Mouse (Mus musculus) stomach, postnatal 0 days (tissue): ENCODE data around the gene Galm. TPM values are rescaled to one million over a fixed set of nuclear protein-coding genes. Genes with fewer than 3 reads are reported as not detected.

Source experiments
- ATAC-seq: fragments of 200-750 bp; cut with Nextera tagmentation; 2 replicates; pipeline ENCODE4 v1.8.0; 2017; ENCODE audit not compliant: low FRiP score, low TSS enrichment
- DNase-seq: peaks from one replicate; pipeline ENCODE4 v3.0.0-alpha.2; 2016; ENCODE audit warnings: low spot score
- H3K27ac ChIP-seq: fragments of 300-500 bp; sonication (generic); replicated peaks from 2 replicates; pipeline ENCODE4 v1.5.1; 2014; ENCODE audit warnings: mild to moderate bottlenecking, control low read depth
- H3K27me3 ChIP-seq: fragments of 300-500 bp; sonication (generic); 2 replicates; pipeline ENCODE4 v1.6.1; 2014; ENCODE audit warnings: low read length; ENCODE audit not compliant: control insufficient read depth, insufficient read depth
- H3K36me3 ChIP-seq: fragments of 300-500 bp; sonication (generic); 2 replicates; pipeline ENCODE4 v1.6.1; 2014; ENCODE audit warnings: low read length, mixed read lengths; ENCODE audit not compliant: control insufficient read depth, insufficient read depth
- H3K4me1 ChIP-seq: fragments of 300-500 bp; sonication (generic); replicated peaks from 2 replicates; pipeline ENCODE4 v1.6.1; 2014; ENCODE audit warnings: antibody characterized with exemption; ENCODE audit not compliant: control insufficient read depth, insufficient read depth
- H3K4me2 ChIP-seq: fragments of 300-500 bp; sonication (generic); replicated peaks from 2 replicates; pipeline ENCODE4 v1.6.1; 2014; ENCODE audit warnings: low read depth, mild to moderate bottlenecking, control low read depth, moderate library complexity
- H3K4me3 ChIP-seq: fragments of 300-500 bp; sonication (generic); 2 replicates; pipeline ENCODE4 v1.5.1; 2014; ENCODE audit warnings: low read depth, low read length, control low read depth
- H3K9ac ChIP-seq: fragments of 300-500 bp; sonication (generic); 2 replicates; pipeline ENCODE4 v1.6.1; 2014; ENCODE audit warnings: mild to moderate bottlenecking, low read length, control low read depth, mixed read lengths
- H3K9me3 ChIP-seq: fragments of 300-500 bp; sonication (generic); 2 replicates; pipeline ENCODE4 v1.6.1; 2016; ENCODE audit warnings: low read length; ENCODE audit not compliant: control insufficient read depth
- CTCF ChIP-seq: IDR thresholded peaks from 2 replicates; pipeline ENCODE4 v1.5.1; 2016; ENCODE audit warnings: antibody characterized with exemption, low read depth, mild to moderate bottlenecking, moderate library complexity
- EP300 ChIP-seq: optimal IDR thresholded peaks from 2 replicates; pipeline ENCODE3; 2016; ENCODE audit warnings: antibody characterized with exemption
- WGBS: fragments of 180-500 bp; shearing (Covaris S2); extraction: QIAGEN DNeasy Blood & Tissue Kit; methylation state at CpG from one replicate; pipeline ENCODE4 v1.1.7; 2014; 5-methylcytosine and 5-hydroxymethylcytosine counted together
- polyA plus RNA-seq: library from polyadenylated mRNA; unstranded; fragments of >200 nt; fragmentation: Nextera tagmentation; extraction: Ambion mirVana; gene quantifications from 2 replicates; pipeline ENCODE4 v1.2.1, GENCODE M21; 2015

Gene Galm
- polyA plus RNA-seq, 1 experiment from 2014 or later = 31.6 TPM

DNA sequence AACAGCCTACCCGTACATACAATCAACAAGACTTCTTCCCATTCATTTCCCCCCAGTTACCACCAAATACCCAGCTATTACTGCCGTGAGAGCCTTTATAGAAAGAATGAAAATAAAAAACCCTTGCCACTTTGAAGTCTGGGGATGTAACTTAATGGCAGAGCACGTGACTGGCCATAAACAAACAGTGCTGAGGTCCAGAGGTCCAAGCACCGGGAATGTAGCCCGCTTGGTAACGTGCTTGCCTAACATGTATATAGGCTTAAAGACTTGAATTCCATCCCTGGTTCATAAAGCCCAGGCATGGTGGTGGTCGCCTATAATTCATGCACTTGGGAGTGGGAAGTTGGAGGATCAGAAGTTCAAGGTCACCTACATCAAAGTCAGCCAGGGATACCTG is 4.6 kb downstream of the Galm start:
- Histone ChIP-seq H3K4me3 (no peak overlapping the region), H3K9ac (no peak overlapping the region), H3K27ac (no peak overlapping the region), H3K4me1 (no peaks in the 10 kb centered on the region), H3K9me3 (no peaks in the 10 kb centered on the region), H3K36me3 (no peaks in the 10 kb centered on the region), H3K27me3 (no peaks in the 10 kb centered on the region), H3K4me2 (no peak overlapping the region)
- DNase-seq (peak; percentile 38), ATAC-seq (no peak)
- no peak for TF ChIP-seq CTCF
- no peak for TF ChIP-seq EP300
- WGBS = 59% methylated on average over 7 of the region's 7 CpGs

DNA sequence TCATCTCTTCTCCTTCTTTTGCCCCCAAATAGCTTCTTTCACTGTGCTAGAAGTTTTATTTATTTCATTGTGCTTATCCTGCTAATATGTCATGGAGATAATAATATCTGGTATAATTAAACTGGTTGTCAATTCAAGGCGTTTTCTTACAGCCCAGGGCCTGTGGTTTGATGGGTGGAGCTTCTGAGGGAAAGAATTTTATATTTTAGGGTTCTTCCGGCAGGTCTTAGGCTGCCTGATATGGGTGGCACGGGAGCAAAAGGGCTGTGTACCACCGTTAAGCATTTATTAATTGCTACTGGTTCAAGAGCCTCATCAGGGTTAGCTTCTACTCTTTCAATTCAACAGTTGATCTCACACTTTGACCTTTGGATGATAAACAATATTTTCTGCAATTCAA is 5.2 kb downstream of the Galm start:
- 66% methylated on average over 4 of the region's 4 CpGs for WGBS
- Histone ChIP-seq H3K27ac (no peak overlapping the region), H3K9me3 (no peaks in the 10 kb centered on the region), H3K27me3 (no peaks in the 10 kb centered on the region), H3K36me3 (no peaks in the 10 kb centered on the region), H3K4me3 (no peak overlapping the region), H3K4me1 (no peaks in the 10 kb centered on the region), H3K4me2 (no peak overlapping the region), H3K9ac (no peak overlapping the region)
- ATAC-seq (no peak), DNase-seq (no peak)
- TF ChIP-seq CTCF (no peak), EP300 (no peak)

DNA sequence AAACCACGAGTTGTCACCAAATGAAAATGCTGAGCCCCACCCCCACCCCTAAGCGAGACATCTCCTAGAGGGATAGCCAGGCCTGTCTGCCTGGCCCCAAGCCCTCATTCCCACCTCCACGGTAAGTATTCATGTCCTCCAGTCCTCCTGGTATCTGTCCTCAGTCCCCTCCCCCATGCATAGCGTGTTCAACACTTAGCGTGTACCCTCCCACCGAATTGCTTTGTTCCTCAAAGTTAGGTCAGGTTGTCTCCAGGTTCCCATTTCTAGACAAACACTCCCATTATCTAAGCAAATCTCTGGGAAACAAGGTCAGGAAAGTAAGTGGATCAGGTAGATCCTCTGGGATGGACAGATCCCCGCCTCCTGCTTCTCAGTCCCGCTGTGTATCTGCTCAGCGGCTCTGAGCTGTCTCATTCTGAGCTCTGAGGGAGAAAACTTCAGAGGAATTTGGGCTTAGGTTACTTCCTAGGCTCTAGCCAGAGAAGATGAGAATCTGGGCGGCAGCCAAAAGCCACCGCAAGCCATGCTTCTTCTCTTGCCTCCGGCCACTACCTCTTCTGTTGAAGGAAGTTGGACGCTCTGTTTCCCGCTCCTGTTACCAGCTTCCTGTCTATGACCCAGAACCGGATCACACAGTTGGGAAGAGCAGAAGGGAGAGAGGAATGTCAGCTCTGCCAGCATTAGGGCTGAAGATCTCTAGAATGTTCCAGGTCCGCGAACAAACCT is 11.3 kb downstream of the Galm start:
- H3K9me3 ChIP-seq = no peaks in the 10 kb centered on the region
- H3K9ac ChIP-seq = no peak overlapping the region
- no peaks in the 10 kb centered on the region for H3K4me1 ChIP-seq
- no peaks in the 10 kb centered on the region for H3K36me3 ChIP-seq
- no peak for ATAC-seq
- H3K4me2 ChIP-seq = no peak overlapping the region
- H3K4me3 ChIP-seq = no peak overlapping the region
- TF ChIP-seq EP300 (no peak), CTCF (no peak)
- no peak for DNase-seq
- no peak overlapping the region for H3K27ac ChIP-seq
- H3K27me3 ChIP-seq = no peaks in the 10 kb centered on the region
- WGBS = 71% methylated on average over 17 of the region's 17 CpGs

- no peaks in the 10 kb centered on the region for H3K9me3 ChIP-seq
- no peak for ATAC-seq
- H3K4me1 ChIP-seq = no peaks in the 10 kb centered on the region
- DNase-seq = no peak
- no peak overlapping the region for H3K4me3 ChIP-seq
- H3K27me3 ChIP-seq = no peaks in the 10 kb centered on the region
- H3K4me2 ChIP-seq = no peak overlapping the region
- no peak overlapping the region for H3K9ac ChIP-seq
- TF ChIP-seq CTCF = no peak
- TF ChIP-seq EP300 = no peak
- H3K27ac ChIP-seq = no peak overlapping the region
- no peaks in the 10 kb centered on the region for H3K36me3 ChIP-seq
- WGBS = 77% methylated on average over 9 of the region's 9 CpGs
Measured at GRCm38 (mm10) chr17:80139753-80140444, 12.6 kb downstream of the Galm start.

DNA sequence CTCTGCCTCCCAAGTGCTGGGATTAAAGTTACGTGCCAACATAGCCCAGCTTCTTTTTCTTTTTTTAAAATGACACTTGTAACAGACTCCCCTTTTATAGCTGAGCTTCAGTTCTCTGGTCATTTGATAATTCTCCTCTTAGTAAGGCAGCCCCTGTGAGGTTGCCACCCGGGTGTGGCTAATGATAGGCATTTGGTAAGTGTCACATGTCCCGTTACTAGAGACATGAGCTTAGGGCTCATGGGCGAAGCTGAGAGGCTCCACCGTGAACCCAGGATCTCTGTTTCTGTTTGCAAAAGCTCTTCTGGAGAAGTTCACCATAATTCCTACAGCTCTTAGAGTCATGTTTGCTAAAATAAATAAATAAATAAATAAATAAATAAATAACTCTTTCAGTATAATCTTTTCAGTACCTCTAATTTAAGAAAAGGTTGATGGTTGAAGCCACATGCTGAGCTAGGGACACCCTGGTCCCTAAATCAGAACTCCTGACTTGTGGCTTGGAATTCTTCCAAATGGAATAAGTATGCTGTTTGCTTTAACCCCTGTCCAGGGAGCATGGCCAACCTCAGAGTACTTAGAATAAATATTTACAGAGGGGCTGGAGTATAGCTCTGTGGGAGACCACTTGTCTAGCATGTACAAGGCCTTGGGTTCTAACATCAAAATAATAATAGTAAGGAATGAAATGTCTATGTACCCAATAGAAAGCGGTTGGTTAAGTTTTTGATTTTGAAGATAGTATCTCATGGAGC is 16.4 kb downstream of the Galm start:
- Histone ChIP-seq H3K27ac (no peak overlapping the region), H3K36me3 (no peaks in the 10 kb centered on the region), H3K9ac (no peak overlapping the region), H3K4me1 (0 out of 2 replicates have a peak, but pooled peaks cover 3% of the 10 kb centered on the region), H3K4me3 (no peak overlapping the region), H3K27me3 (no peaks in the 10 kb centered on the region), H3K4me2 (no peak overlapping the region), H3K9me3 (no peaks in the 10 kb centered on the region)
- no peak for ATAC-seq
- no peak for DNase-seq
- TF ChIP-seq EP300 (no peak), CTCF (no peak)
- 67% methylated on average over 6 of the region's 6 CpGs for WGBS

GRCm38 (mm10) chr17:80145210-80145609 is 17.9 kb downstream of the Galm start:
- no peak overlapping the region for H3K9ac ChIP-seq
- H3K4me1 ChIP-seq = 0 out of 2 replicates have a peak, but pooled peaks cover 4% of the 10 kb centered on the region
- no peak overlapping the region for H3K4me3 ChIP-seq
- no peak overlapping the region for H3K27ac ChIP-seq
- H3K27me3 ChIP-seq = no peaks in the 10 kb centered on the region
- 39% methylated on average over 7 of the region's 7 CpGs for WGBS
- DNase-seq (no peak), ATAC-seq (no peak)
- TF ChIP-seq EP300 = no peak
- no peak for TF ChIP-seq CTCF
- no peaks in the 10 kb centered on the region for H3K9me3 ChIP-seq
- no peaks in the 10 kb centered on the region for H3K36me3 ChIP-seq
- no peak overlapping the region for H3K4me2 ChIP-seq
